Mouse (Mus musculus) lung, postnatal 4 days (tissue): ENCODE measurements around the gene Zc3h12d.
A peak's percentile ranks its signal among the peaks of the same experiment; 100 is the strongest.

ENCODE experiments used
- DNase-seq, 2 experiments: peaks; one replicate each; pipeline ENCODE4 v3.0.0; 2021

Gene Zc3h12d

DNA sequence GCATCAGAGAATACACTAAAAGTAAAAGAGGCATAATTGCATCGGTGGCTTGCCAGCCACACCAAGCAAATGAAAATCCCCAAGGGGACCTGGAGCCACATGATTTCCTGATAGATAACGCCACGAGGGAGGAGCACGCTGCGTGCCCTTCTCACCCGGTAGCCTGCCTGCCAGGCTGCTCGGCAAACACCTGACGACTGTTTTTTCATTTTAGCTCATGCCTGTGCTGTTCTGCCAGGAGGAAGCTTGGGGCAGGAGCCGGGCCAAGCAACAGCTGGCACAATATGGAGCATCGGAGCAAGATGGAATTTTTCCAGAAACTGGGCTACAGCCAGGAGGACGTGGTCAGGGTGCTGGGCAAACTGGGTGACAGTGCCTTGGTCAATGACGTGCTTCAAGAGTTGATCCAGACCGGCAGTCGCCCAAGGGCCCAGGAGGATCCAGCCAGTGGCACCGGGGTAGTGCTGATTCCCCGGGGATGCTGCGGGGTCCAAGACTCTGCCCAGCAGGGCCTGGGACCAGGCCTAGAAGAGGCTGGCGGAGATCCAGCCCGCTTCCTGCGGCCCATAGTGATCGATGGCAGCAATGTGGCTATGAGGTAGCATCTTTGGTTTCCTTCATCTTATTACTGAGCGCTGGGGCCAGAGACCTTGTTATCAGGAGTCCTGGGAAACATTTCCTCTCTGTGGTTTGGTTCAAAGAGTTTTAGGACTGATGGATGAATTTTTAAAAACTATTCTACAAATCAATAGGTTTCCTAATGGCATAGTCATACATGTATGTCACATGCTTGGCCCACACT is 7.5 kb downstream of the Zc3h12d start:
- peak; percentile 25 to 65 for DNase-seq

- no peak for DNase-seq
Measured at GRCm38 (mm10) chr10:7840353-7840733, 8.1 kb downstream of the Zc3h12d start.

GRCm38 (mm10) chr10:7840785-7841184 is 8.5 kb downstream of the Zc3h12d start:
- no peak for DNase-seq

DNA sequence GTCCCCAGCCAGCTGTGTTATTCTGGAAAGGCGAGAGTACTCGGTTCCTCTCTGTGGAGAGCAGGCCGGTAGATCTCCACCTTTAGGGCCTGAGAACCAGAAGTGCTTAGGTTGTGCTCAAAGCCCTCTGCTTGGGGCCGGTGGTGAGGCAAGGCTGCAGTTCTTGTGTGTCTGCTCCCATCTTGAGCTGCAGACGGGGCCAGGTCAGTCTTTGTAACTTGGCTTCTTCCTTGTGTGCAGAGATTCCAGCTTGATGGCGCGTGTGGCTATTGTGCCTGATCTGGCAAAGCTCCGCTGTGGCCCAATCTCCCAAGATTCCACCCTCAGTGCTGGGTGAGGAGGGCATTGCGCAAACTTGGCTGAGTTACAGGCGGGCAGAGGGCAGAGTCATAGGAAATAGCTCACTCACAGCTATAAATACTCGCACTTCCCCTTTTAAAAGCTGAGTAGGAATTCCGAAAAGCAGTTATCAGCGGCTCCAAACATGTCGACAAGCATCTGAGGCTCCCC is 9.4 kb downstream of the Zc3h12d start:
- peak; percentile 87 to 92 for DNase-seq

DNA sequence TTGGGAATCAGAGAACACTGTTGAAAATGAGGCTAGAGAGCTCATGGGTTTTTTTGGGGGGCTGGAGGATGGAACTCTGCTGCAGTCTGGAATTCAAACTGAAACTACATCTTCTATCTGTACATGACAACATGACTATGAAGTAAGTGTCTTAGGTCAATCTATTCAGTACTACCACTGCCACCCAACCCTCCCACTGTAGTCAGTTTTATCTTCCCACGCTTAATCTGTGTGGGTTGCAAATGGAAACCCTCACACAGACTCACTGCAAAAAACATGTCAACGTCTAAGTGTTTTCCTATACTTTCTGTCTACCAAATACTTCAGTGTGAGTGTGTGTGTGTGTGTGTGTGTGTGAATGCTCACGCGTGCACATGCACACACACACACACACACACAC is 10.9 kb downstream of the Zc3h12d start:
- DNase-seq: no peak

DNA sequence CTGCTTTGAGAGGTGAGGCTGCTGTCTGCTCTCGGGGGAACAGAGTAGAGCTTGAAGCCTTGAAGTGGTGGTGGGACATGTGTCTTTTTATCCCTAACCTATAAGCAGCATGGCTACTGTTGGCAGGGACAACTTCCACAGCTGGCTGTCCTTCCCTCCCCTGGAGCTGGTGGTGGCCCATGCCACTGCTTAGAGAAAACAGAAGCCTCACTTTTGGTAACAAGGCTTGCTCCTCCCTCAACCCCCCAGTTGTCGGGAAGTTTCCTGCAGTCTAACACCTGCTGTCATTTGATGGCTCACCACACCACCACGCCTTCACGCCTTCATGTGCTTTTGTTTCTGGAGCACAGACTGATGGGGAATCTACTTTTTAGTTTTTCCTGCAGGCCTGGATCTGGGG is 11.9 kb downstream of the Zc3h12d start:
- DNase-seq: no peak

GRCm38 (mm10) chr10:7845136-7845535 is 12.9 kb downstream of the Zc3h12d start:
- no peak for DNase-seq

GRCm38 (mm10) chr10:7845991-7846390 is 13.7 kb downstream of the Zc3h12d start:
- no peak for DNase-seq

DNA sequence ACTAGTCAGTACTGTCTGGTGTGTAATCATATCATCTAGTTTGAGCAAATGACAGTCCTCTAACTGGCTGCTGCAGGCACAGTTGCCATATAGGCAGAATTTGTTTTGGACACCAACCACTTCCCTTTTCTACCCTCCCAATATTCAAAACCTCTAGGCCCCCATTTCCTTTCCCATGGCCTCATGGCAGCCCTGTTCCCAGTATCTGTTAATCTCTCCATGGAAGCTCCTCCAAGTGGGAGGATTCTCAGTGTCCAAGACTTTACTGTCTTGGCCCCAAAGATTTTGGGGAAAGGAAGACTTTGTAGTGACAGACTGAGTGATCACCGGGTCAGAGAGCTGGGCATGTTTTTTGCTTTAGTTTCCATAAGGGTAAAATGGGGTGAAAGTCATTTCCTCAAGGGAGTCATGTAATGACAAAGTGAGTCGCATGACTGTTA is 14.9 kb downstream of the Zc3h12d start:
- DNase-seq: no peak

- DNase-seq: no peak
Measured at GRCm38 (mm10) chr10:7851891-7852290, 19.6 kb downstream of the Zc3h12d start.

- no peak for DNase-seq
Measured at GRCm38 (mm10) chr10:7860494-7860893, 28.2 kb downstream of the Zc3h12d start.

DNA sequence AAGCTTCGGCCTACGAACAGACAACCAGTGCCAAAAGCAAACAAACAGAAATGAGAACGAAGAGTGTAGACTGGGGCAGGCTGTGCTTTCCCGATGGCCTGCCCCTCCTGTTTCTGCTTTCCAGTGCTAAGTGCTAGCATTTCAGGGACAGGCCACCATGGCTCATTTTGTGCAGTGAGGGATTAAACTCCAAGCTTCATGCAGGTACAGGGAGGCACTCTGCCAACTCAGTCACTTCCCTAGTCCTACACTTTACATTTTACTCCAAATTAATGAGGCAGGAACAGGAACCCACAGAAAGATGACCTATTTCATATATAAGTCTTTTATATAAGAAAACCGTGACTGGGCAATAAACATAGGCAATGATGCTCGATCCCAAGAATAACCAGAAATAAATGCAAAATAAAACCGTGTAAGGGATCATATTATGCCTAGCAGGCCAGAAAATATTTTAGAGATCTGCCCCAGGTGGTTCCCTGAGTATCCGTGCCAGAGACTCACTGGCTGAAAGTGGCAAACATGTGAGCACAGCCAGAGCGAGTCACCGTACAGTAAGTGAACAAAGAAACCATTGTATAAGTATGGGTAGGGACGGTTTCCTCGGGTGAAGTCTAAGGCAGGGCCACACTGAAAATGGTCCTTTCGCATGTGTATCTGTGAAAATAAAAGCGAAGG is 29.1 kb downstream of the Zc3h12d start:
- DNase-seq: no peak

DNA sequence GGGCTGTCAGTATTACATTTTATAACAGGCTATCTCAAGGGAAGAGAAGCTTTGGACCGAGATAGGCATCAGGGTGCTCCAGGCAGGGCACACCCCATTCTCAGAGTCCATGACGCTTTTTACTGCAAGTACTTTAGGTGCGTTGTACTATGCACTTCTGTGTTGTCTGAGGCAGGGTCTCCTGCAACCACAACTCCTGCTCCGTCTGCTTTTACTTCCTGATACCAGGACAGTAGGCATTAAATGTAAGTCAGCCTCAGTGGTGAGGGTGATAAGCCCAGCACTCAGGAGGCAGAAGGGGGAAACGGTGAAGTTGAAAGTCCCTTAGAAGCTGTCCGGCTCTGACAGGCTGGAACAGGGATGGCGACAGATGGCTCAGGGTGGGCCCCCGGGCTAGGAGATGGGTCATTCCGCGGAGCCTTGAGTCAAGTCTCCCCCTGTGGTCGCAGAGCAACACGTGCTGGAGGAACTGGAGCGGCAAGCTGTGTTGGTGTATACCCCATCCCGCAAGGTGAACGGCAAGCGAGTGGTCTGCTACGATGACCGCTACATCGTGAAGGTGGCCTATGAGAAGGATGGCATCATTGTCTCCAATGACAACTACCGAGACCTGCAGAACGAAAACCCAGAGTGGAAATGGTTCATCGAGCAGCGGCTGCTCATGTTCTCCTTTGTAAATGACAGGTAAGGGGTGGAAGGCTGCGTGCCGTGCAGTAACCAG is 29.8 kb downstream of the Zc3h12d start:
- DNase-seq: no peak

GRCm38 (mm10) chr10:7863411-7863810 is 31.1 kb downstream of the Zc3h12d start:
- no peak for DNase-seq

DNA sequence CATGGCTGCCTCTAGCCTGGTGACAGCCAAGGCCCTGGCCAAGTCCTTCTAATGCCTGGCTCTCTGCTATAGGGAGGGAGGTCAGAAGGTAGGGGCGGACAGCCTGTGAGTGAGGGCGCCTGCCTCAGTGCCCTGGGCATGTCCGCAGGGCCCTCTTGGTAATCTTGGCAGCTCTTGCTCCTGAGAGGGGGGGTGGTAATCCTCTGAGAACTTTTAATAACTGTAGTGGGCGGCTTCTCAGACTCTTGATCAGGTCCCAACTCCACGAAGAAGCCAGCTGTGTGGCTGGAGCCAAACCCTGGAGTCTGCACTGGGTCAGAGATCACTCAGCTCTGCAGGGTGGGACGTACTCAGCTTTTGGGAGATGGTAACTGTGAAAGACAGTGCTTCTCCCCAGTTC is 31.9 kb downstream of the Zc3h12d start:
- no peak for DNase-seq

DNA sequence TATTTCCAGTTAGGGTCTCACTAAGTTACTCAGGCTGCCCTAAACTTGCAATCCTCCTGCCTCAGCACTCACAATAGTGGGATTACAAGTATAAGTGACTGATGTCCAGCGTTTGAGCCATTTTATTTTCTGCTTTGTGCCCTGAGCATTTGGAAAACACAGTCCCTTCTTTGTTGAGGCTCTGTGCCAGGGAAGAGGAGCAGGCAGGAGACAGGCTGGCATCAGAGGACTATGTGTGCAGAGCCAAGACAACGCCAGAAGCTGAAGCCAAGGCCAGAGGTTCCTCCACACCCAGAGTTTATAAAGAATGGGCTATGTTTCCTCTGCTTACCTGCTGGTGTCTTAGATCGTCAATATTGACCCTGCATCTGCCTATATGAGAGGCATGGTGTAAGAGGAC is 32.5 kb downstream of the Zc3h12d start:
- no peak for DNase-seq

GRCm38 (mm10) chr10:7866762-7867665 is 34.7 kb downstream of the Zc3h12d start:
- DNase-seq: peak; percentile 54 to 56

GRCm38 (mm10) chr10:7867666-7868030 is 35.4 kb downstream of the Zc3h12d start:
- DNase-seq: no peak

DNA sequence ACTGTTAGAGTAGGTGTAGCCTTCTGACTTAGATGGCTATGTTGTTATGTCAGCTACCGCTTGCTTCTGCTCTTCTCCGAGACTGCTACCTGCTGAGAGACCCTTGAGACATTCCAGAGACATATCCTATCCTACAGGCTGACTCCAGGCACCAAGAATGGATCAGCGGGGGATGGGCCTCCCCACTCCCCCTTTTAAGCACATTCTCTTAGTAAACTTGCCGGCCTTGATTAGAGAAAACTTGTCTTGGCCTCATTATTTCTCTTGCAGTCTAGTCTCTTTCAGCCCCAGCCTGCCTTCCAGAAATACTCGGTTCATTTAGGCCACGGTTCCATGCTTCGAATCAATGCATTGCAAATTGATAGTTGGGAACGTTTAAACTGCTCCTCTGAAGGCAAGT is 37.5 kb downstream of the Zc3h12d start:
- no peak for DNase-seq

DNA sequence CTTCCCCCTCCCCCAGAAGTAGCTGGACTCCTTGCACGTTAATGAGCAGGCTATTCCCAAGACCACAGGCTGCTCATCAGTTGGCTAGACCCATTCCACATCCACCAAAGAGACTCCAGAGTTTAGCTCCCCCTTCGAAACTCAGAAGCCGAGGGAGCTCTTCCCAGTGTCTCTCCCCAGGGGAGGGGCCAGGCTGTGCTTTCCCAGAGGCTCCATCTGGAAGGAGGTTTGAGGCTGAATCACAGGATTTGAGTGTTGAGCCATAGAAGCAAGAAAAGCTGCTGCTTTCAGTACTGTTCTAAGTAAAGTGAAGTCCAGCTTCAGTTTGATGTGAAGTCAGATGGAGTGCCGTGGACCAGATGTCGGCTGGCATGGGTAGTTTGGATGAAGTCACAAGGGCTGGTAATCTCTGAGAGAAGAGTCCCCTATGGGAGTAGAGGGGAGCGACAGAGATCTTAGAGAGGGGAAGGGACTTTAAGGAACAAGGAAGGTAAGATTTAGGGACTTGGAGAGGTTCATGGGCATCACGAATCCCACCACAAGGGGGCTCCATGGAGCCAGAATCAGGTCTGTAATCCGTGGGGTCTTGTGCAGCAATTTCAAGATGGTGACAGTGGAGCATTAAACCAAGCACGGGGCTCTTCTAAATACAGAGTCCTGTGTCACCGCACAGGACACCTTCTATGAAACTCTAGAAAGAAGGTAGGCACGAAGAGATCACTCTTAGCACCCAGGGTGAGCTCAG is 38.5 kb downstream of the Zc3h12d start:
- peak in 1 of 2 experiments; percentile 44 for DNase-seq

DNA sequence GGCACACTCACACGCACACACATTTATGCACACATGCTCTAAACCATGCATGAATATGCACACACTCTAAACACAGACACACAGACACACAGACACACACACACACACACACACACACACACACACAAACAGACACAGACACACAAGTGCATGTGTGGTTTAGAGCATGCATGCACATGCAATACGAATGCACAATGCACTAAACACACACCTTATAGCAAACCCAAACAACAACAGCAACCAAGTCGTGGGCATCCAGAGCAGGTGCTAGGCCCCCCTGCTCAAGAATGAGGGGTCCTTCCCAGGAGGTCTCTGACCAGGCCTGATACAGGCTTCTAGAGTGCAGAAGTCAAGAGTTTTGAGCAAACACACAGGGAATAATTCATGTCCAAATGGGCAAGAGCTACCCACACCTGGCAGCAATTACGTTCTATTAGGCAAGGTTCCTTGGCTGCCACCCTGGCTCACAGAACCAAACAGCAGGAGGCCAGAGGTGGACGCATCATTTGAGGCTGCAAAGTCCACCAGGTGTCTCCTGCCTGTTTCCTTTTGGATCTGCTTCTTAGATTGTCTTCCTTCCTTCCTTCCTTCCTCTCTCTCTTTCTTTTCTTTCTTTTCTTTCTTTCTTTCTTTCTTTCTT is 39.2 kb downstream of the Zc3h12d start:
- no peak for DNase-seq
